Mouse (Mus musculus): ENCODE measurements around the gene Vma21. TPM values are rescaled to one million over a fixed set of nuclear protein-coding genes. Genes with fewer than 3 reads are reported as not detected.

The Vma21 gene
- polyA plus RNA-seq (2014; fragmentation: Nextera tagmentation; extraction: Ambion mirVana) = 37.3 and 39.4 TPM in 2 replicates

DNA sequence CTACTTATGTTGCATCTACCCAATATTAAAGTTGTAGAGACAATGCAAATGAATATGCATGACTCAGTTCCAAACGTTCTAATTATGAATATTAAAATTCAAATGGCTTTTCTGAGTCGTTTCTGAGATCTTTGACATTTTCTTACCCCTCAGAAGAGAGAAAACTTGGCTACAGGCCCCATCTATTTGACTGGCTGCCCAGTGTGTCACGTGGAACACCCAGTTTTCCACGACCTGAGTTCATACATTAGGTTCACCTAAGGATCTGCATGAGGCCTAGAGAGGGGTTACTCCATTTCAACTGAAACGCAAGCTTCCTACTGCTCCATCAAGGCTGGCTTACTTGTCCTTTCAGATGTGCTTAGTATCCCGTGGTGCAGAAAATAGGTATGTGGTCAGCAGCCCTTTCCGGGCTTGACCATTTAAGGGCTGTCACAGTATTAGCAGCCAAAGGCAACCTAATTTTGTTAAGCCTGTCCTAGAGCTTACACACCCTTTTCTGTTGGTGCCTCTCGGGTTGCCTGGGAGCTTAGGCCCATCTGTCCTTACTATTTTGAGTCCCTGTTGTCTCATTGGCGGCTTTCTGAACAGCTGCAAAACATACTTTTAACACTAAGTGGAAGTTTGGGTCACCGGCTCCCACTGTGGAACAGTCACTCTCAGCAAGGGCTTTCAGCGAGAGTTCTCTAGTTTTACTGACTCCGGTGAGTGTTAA is at the start of gene Vma21:
TSS of gene Vma21 (plus strand) at position 294 of the 715 bp plus-strand sequence.
- H3K4me2 ChIP-seq = peak within 1 kb of the TSS; percentile 60
- H3K9me3 ChIP-seq (ENCODE audit: low read depth, low read length) = no peaks in the 10 kb centered on the region
- peak within 1 kb of the TSS; percentile 52 for H3K4me3 ChIP-seq (ENCODE audit: low read depth, low read length)
- DNase-seq (peak; percentile 3), ATAC-seq (ENCODE audit: insufficient read depth) (peak; percentile 18; the same call in 1 of the 2 replicates)
- TF ChIP-seq CTCF (IDR thresholded peaks at IDR 0.05; ENCODE audit: low read depth) = no peak
- no peaks in the 10 kb centered on the region for H3K4me1 ChIP-seq (ENCODE audit: insufficient read depth)
- H3K27ac ChIP-seq (ENCODE audit: low read depth) = peak within 1 kb of the TSS; percentile 86
- H3K9ac ChIP-seq = peak within 1 kb of the TSS; percentile 73
- no peaks in the 10 kb centered on the region for H3K27me3 ChIP-seq (ENCODE audit: insufficient read depth, low read length)
- H3K36me3 ChIP-seq (ENCODE audit: insufficient read depth) = no peaks in the 10 kb centered on the region
- 34% methylated on average over 12 of the region's 12 CpGs for WGBS

DNA sequence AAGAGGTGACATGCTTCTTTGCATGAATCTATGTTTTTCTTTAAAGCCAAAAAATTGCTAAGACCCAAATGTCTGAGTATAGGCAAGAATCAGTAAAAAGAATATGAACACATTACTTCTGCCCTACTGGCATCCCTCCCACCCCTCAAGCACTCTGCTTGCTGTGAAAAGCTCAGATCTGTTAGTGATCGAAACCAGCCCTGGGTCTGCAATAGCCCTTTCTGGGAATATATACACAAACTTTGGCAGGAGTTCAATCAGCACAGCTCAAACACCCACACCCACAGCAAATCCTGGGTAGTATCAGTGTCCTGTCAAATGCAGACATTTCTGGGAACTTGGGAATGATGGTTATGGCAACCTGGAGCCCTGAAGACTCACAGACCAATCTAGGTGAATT is 47.8 kb upstream of the Vma21 start:
- Histone ChIP-seq H3K9ac (no peak overlapping the region), H3K27ac (ENCODE audit: low read depth) (no peak overlapping the region), H3K4me3 (ENCODE audit: low read depth, low read length) (no peak overlapping the region), H3K9me3 (ENCODE audit: low read depth, low read length) (no peaks in the 10 kb centered on the region), H3K27me3 (ENCODE audit: insufficient read depth, low read length) (no peaks in the 10 kb centered on the region), H3K4me2 (no peak overlapping the region), H3K36me3 (ENCODE audit: insufficient read depth) (no peaks in the 10 kb centered on the region), H3K4me1 (ENCODE audit: insufficient read depth) (no peaks in the 10 kb centered on the region)
- DNase-seq (peak; percentile 73), ATAC-seq (ENCODE audit: insufficient read depth) (peak; percentile 84)
- WGBS = 48% methylated on average over 1 of the region's 1 CpGs
- no peak for TF ChIP-seq CTCF (IDR thresholded peaks at IDR 0.05; ENCODE audit: low read depth)

DNA sequence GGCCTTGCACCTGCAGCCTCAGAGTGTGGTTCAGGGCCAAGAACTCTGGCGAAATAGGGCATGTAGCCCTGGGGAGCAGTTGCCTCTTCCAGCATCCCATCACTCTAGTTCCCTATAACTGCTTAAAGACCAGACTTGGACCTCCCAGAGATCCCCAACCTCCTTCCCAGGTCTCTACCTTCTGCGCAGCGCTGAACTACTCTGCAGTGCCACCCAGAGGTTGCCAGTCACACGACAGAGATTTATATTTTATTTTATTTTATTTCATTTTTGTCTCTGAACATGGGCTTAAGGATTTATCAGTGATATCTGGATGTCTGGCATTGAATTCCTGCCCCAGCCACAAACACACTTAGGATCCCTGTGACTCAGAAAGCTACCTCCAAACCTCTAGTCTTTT is 24.6 kb upstream of the Vma21 start:
- no peaks in the 10 kb centered on the region for H3K27me3 ChIP-seq (ENCODE audit: insufficient read depth, low read length)
- H3K27ac ChIP-seq (ENCODE audit: low read depth) = no peak overlapping the region
- H3K4me1 ChIP-seq (ENCODE audit: insufficient read depth) = no peaks in the 10 kb centered on the region
- TF ChIP-seq CTCF (IDR thresholded peaks at IDR 0.05; ENCODE audit: low read depth) = no peak
- H3K4me3 ChIP-seq (ENCODE audit: low read depth, low read length) = no peak overlapping the region
- H3K9ac ChIP-seq = no peak overlapping the region
- DNase-seq = no peak
- no peak overlapping the region for H3K4me2 ChIP-seq
- WGBS = 8% methylated on average over 4 of the region's 4 CpGs
- no peaks in the 10 kb centered on the region for H3K9me3 ChIP-seq (ENCODE audit: low read depth, low read length)
- no peak for ATAC-seq (ENCODE audit: insufficient read depth)
- no peaks in the 10 kb centered on the region for H3K36me3 ChIP-seq (ENCODE audit: insufficient read depth)

DNA sequence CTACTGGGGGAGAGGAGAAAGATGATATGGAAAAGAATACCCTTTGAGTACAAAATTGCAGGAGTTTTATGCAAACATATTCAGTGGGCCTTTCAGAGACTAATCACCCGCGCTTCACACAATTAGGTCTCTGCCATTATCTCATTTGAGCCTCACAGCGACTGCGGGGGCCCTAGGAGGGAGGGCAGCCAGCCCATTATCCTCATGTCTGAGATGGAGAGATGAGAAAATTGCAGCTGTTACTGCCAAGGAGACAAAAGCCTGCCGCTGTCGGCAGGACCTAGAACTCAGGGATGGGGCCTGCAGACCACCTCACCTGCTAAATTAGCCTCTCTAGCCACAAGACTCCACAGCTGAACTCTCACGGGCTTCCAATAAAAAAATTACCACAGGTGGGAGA is 18.0 kb upstream of the Vma21 start:
- Histone ChIP-seq H3K9ac (no peak overlapping the region), H3K27me3 (ENCODE audit: insufficient read depth, low read length) (no peaks in the 10 kb centered on the region), H3K36me3 (ENCODE audit: insufficient read depth) (no peaks in the 10 kb centered on the region), H3K4me1 (ENCODE audit: insufficient read depth) (no peaks in the 10 kb centered on the region), H3K4me3 (ENCODE audit: low read depth, low read length) (no peak overlapping the region), H3K9me3 (ENCODE audit: low read depth, low read length) (no peaks in the 10 kb centered on the region), H3K27ac (ENCODE audit: low read depth) (no peak overlapping the region), H3K4me2 (no peak overlapping the region)
- no peak for TF ChIP-seq CTCF (IDR thresholded peaks at IDR 0.05; ENCODE audit: low read depth)
- DNase-seq = no peak
- WGBS = 62% methylated on average over 7 of the region's 7 CpGs
- ATAC-seq (ENCODE audit: insufficient read depth) = no peak

DNA sequence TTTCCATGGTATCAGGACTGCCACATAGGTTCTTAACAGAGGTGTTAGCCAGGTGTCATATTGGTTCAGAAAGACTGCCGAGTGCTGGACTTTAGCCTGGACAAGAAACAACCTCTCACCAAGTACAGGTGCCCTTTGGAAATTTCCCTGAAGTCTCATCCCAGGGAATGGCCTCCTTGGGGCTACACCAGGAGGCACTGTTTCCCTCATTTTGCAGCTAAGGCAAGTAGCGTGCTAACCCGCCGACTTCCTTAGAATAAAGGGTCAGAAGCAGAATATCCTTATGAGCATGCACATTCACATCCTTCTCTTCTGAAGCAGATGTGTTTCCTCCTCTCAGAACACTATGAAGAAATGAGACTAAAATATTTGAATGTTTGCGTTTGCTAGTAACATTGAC is 16.8 kb upstream of the Vma21 start:
- WGBS = 52% methylated on average over 5 of the region's 5 CpGs
- TF ChIP-seq CTCF (IDR thresholded peaks at IDR 0.05; ENCODE audit: low read depth) = peak; percentile 18; the same call in 1 of the 2 replicates
- H3K4me3 ChIP-seq (ENCODE audit: low read depth, low read length) = no peak overlapping the region
- no peak overlapping the region for H3K27ac ChIP-seq (ENCODE audit: low read depth)
- no peaks in the 10 kb centered on the region for H3K9me3 ChIP-seq (ENCODE audit: low read depth, low read length)
- no peak overlapping the region for H3K4me2 ChIP-seq
- DNase-seq = peak; percentile 26
- H3K4me1 ChIP-seq (ENCODE audit: insufficient read depth) = no peaks in the 10 kb centered on the region
- ATAC-seq (ENCODE audit: insufficient read depth) = no peak
- no peak overlapping the region for H3K9ac ChIP-seq
- no peaks in the 10 kb centered on the region for H3K36me3 ChIP-seq (ENCODE audit: insufficient read depth)
- H3K27me3 ChIP-seq (ENCODE audit: insufficient read depth, low read length) = no peaks in the 10 kb centered on the region

DNA sequence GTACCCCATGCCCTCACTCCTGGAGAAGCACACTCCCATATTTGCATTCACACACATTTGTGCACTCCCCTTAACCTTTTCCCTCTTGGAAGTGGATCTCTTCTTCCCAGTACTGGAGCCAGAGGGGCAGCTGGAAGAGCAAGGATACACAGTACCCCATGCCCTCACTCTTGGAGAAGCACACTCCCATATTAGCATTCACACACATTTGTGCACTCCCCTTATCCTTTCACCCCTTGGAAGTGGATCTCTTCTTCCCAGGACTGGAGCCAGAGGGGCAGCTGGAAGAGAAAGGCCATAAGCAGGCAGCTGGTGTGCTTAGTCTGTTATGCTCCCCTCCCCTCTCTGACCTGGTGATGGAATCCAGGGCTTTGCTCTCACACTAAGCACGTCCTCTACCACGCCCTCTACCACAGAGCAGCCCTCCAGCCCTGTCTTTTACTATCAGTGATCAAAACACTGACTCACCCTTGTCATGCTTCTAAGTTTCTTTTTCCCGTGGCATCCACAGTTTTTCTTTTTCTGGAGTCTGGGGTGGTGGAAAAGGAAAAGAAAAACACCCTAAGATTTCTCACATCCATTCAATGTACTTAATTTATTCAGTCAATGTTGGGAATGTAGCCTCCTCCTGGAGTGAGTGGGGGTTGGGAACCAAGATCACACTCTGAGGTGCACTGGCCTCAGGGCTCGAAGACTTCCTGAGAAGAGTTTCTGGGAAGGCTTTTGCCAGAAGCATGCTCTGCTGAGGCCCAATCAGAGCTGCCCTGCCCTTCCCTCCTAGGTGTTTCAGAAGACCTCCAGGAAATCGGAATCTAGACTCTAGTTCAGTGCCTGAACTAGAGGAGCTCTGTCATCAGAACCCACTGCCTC is 3.5 kb upstream of the Vma21 start:
- Histone ChIP-seq H3K36me3 (ENCODE audit: insufficient read depth) (no peaks in the 10 kb centered on the region), H3K27ac (ENCODE audit: low read depth) (no peak overlapping the region), H3K4me2 (no peak overlapping the region), H3K4me1 (ENCODE audit: insufficient read depth) (no peaks in the 10 kb centered on the region), H3K4me3 (ENCODE audit: low read depth, low read length) (no peak overlapping the region), H3K27me3 (ENCODE audit: insufficient read depth, low read length) (no peaks in the 10 kb centered on the region), H3K9ac (no peak overlapping the region), H3K9me3 (ENCODE audit: low read depth, low read length) (no peaks in the 10 kb centered on the region)
- DNase-seq (no peak), ATAC-seq (ENCODE audit: insufficient read depth) (no peak)
- WGBS = 36% methylated on average over 5 of the region's 5 CpGs
- TF ChIP-seq CTCF (IDR thresholded peaks at IDR 0.05; ENCODE audit: low read depth) = no peak

DNA sequence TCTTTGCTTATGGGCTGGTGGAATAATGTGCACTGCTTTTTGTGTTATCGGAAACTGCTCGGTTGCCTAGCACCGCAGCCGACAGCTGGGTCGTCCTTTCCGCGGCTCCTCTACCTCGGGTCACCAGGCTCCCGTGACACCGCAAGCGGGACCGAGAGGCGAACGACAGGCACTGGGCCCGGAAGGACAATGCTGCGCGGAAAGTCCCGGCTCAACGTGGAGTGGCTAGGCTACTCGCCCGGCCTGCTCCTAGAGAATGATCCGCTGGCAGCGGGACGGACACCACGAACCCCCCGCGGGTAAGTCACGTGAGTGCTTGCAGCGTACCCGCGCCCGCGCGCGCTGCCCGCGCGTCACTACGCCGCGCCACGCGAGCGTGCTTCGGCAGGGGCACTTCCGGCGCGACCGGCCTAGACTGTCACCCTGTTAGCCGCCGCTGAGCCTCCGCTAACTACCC is 705 bp downstream of the Vma21 start:
- Histone ChIP-seq H3K4me2 (peak overlapping the region; percentile 60), H3K4me1 (ENCODE audit: insufficient read depth) (no peaks in the 10 kb centered on the region), H3K4me3 (ENCODE audit: low read depth, low read length) (peak overlapping the region; percentile 52), H3K9me3 (ENCODE audit: low read depth, low read length) (no peaks in the 10 kb centered on the region), H3K27ac (ENCODE audit: low read depth) (peak overlapping the region; percentile 86), H3K9ac (peak overlapping the region; percentile 73), H3K36me3 (ENCODE audit: insufficient read depth) (no peaks in the 10 kb centered on the region), H3K27me3 (ENCODE audit: insufficient read depth, low read length) (no peaks in the 10 kb centered on the region)
- DNase-seq (peak; percentile 90), ATAC-seq (ENCODE audit: insufficient read depth) (peak; percentile 98)
- TF ChIP-seq CTCF (IDR thresholded peaks at IDR 0.05; ENCODE audit: low read depth) = no peak
- 11% methylated on average over 45 of the region's 52 CpGs for WGBS
